Mouse (Mus musculus) gastrocnemius, postnatal 25 days (tissue): ENCODE measurements around the gene Gm2696. TPM values are rescaled to one million over a fixed set of nuclear protein-coding genes. Genes with fewer than 3 reads are reported as not detected.
"Not testable (repeated sequence)": the region's sequence is repeated elsewhere in the genome, so short reads cannot be mapped to it uniquely, and the experiment has no call there.

Experiments used
- DNase-seq: peaks from one replicate; pipeline ENCODE4 v3.0.0; 2022
- long read RNA-seq, 2 experiments: library from polyadenylated mRNA; stranded (forward); transcript quantifications; one replicate each; pipeline ENCODE4 v2.0.0; 2021
- total RNA-seq, 2 experiments: library from RNA; stranded (reverse); gene quantifications; 1 replicate in 1 of 2; 2 replicates in 1 of 2; pipeline ENCODE4 v1.2.3; 2021

The Gm2696 gene
- not detected for total RNA-seq
- long read RNA-seq, experiment 1 = 0 reads
- long read RNA-seq, experiment 2 = 0 reads

- DNase-seq = no peak
Observed at GRCm38 (mm10) chr10:77814382-77814781, at the start of gene Gm2696. Gene Gm2696 (plus strand): TSS chr10:77814682.

GRCm38 (mm10) chr10:77769727-77770126, 44.8 kb upstream of the Gm2696 start:
- DNase-seq = no peak

GRCm38 (mm10) chr10:77771225-77771624, 43.3 kb upstream of the Gm2696 start, which contains the start of gene Gm3238:
Gene Gm3238 (minus strand): TSS chr10:77771325.
- not testable (repeated sequence) for DNase-seq

GRCm38 (mm10) chr10:77772142-77772541, 42.3 kb upstream of the Gm2696 start:
- DNase-seq = not testable (repeated sequence)

- not testable (repeated sequence) for DNase-seq
Observed at GRCm38 (mm10) chr10:77776844-77777243, 37.6 kb upstream of the Gm2696 start, which contains the start of gene Gm7138. Gene Gm7138 (minus strand): TSS chr10:77776944.

GRCm38 (mm10) chr10:77782442-77782841, 32.0 kb upstream of the Gm2696 start, which contains the start of gene Gm3250:
Gene Gm3250 (minus strand): TSS chr10:77782542.
- not testable (repeated sequence) for DNase-seq

- DNase-seq = not testable (repeated sequence)
Observed at GRCm38 (mm10) chr10:77783396-77783795, 31.1 kb upstream of the Gm2696 start.

- not testable (repeated sequence) for DNase-seq
Observed at GRCm38 (mm10) chr10:77787876-77788275, 26.6 kb upstream of the Gm2696 start, which contains the start of gene Gm7137. Gene Gm7137 (minus strand): TSS chr10:77788200.

- no peak for DNase-seq
Observed at GRCm38 (mm10) chr10:77788621-77789020, 25.9 kb upstream of the Gm2696 start.

- no peak for DNase-seq
Observed at GRCm38 (mm10) chr10:77794976-77795375, 19.5 kb upstream of the Gm2696 start, which contains the start of gene Gm9639. Gene Gm9639 (minus strand): TSS chr10:77795076.

- no peak for DNase-seq
Observed at GRCm38 (mm10) chr10:77797677-77798076, 16.8 kb upstream of the Gm2696 start.

- DNase-seq = not testable (repeated sequence)
Observed at GRCm38 (mm10) chr10:77798164-77798920, 16.1 kb upstream of the Gm2696 start.

- no peak for DNase-seq
Observed at GRCm38 (mm10) chr10:77798921-77799508, 15.5 kb upstream of the Gm2696 start, which contains the start of gene Gm19668. Gene Gm19668 (minus strand): TSS chr10:77799133.

GRCm38 (mm10) chr10:77804095-77804494, 10.4 kb upstream of the Gm2696 start:
- no peak for DNase-seq

GRCm38 (mm10) chr10:77811743-77812142, 2.7 kb upstream of the Gm2696 start, which contains the start of gene Gm9507:
Gene Gm9507 (minus strand): TSS chr10:77811843.
- no peak for DNase-seq

GRCm38 (mm10) chr10:77815514-77815913, 1.0 kb downstream of the Gm2696 start:
- DNase-seq = no peak

GRCm38 (mm10) chr10:77818523-77818922, 4.0 kb downstream of the Gm2696 start:
- no peak for DNase-seq

- DNase-seq = no peak
Observed at GRCm38 (mm10) chr10:77819203-77819602, 4.7 kb downstream of the Gm2696 start.

GRCm38 (mm10) chr10:77826951-77827350, 12.5 kb downstream of the Gm2696 start, which contains the start of gene Krtap10-4:
Gene Krtap10-4 (minus strand): TSS chr10:77827095.
- no peak for DNase-seq

GRCm38 (mm10) chr10:77835647-77836046, 21.2 kb downstream of the Gm2696 start, which contains the start of gene Krtap10-10:
Gene Krtap10-10 (plus strand): TSS chr10:77835947.
- DNase-seq = no peak

- no peak for DNase-seq
Observed at GRCm38 (mm10) chr10:77839006-77839405, 24.5 kb downstream of the Gm2696 start.

- DNase-seq = no peak
Observed at GRCm38 (mm10) chr10:77846503-77846902, 32.0 kb downstream of the Gm2696 start, which contains the start of gene Gm36176. Gene Gm36176 (plus strand): TSS chr10:77846803.

GRCm38 (mm10) chr10:77846961-77847360, 32.5 kb downstream of the Gm2696 start:
- DNase-seq = no peak
